Mouse (Mus musculus): ENCODE results near the gene Rpl21. TPM values are rescaled to one million over a fixed set of nuclear protein-coding genes. Genes with fewer than 3 reads are reported as not detected.

Rpl21 gene
- polyA plus RNA-seq (2012; rRNA removed), result 15.6 and 16.3 TPM in 2 replicates

- TF ChIP-seq CTCF (IDR thresholded peaks at IDR 0.05; ENCODE audit: extremely low read depth, insufficient read length, insufficient replicate concordance, low read depth, low read length) (no peak), POLR2A (IDR thresholded peaks at IDR 0.05; ENCODE audit: low read depth, low read length) (peak; percentile 90)
- H3K4me1 ChIP-seq (ENCODE audit: control insufficient read depth, insufficient read depth, insufficient read length, low read length), result peaks cover 3% of the 10 kb centered on the region; the same call in 1 of the 2 replicates
- H3K27ac ChIP-seq (ENCODE audit: insufficient read depth, low read depth, low read length), result peak within 1 kb of the TSS; percentile 71
- peaks cover 29% of the 10 kb centered on the region for H3K36me3 ChIP-seq (ENCODE audit: control insufficient read depth, insufficient read depth, low read length)
- under 1% methylated on average over 60 of the region's 60 CpGs for WGBS
- H3K27me3 ChIP-seq (ENCODE audit: control insufficient read depth, insufficient read depth, low read length), result no peaks in the 10 kb centered on the region
- H3K4me3 ChIP-seq (ENCODE audit: low read depth, low read length), result peak within 1 kb of the TSS; percentile 72
Measured at GRCm38 (mm10) chr5:146832769-146833448, at the start of gene Rpl21. Gene Rpl21 (plus strand): TSS chr5:146832890.

GRCm38 (mm10) chr5:146783300-146783699 is 49.4 kb upstream of the Rpl21 start:
- Histone ChIP-seq H3K4me3 (ENCODE audit: low read depth, low read length) (no peak overlapping the region), H3K27me3 (ENCODE audit: control insufficient read depth, insufficient read depth, low read length) (no peaks in the 10 kb centered on the region), H3K4me1 (ENCODE audit: control insufficient read depth, insufficient read depth, insufficient read length, low read length) (peaks cover 32% of the 10 kb centered on the region), H3K27ac (ENCODE audit: insufficient read depth, low read depth, low read length) (no peak overlapping the region), H3K36me3 (ENCODE audit: control insufficient read depth, insufficient read depth, low read length) (peaks cover 4% of the 10 kb centered on the region)
- 85% methylated on average over 10 of the region's 10 CpGs for WGBS
- TF ChIP-seq CTCF (IDR thresholded peaks at IDR 0.05; ENCODE audit: extremely low read depth, insufficient read length, insufficient replicate concordance, low read depth, low read length) (no peak), POLR2A (IDR thresholded peaks at IDR 0.05; ENCODE audit: low read depth, low read length) (no peak)

DNA sequence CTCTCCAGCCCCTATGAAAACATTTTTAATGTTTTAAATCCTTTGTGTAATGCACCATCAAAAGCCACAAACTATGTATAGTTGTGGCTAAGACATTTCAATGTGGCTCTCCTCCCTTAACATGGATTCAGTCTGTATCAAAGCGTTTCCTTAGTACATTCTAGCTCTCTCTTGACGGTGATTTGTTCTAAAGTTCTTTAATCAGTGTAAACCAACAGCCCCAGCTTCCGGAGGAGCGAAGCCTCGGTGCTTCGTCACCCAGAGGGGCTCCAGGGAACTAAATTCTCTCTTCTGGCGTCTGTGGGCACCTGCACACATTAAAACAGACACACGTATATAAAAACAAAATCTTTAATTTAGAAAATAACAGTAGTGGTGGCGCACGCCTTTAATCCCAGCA is 48.8 kb upstream of the Rpl21 start:
- 92% methylated on average over 10 of the region's 10 CpGs for WGBS
- Histone ChIP-seq H3K36me3 (ENCODE audit: control insufficient read depth, insufficient read depth, low read length) (peaks cover 4% of the 10 kb centered on the region), H3K27ac (ENCODE audit: insufficient read depth, low read depth, low read length) (no peak overlapping the region), H3K27me3 (ENCODE audit: control insufficient read depth, insufficient read depth, low read length) (no peaks in the 10 kb centered on the region), H3K4me3 (ENCODE audit: low read depth, low read length) (no peak overlapping the region), H3K4me1 (ENCODE audit: control insufficient read depth, insufficient read depth, insufficient read length, low read length) (peaks cover 33% of the 10 kb centered on the region)
- no peak for TF ChIP-seq CTCF (IDR thresholded peaks at IDR 0.05; ENCODE audit: extremely low read depth, insufficient read length, insufficient replicate concordance, low read depth, low read length)
- no peak for TF ChIP-seq POLR2A (IDR thresholded peaks at IDR 0.05; ENCODE audit: low read depth, low read length)

DNA sequence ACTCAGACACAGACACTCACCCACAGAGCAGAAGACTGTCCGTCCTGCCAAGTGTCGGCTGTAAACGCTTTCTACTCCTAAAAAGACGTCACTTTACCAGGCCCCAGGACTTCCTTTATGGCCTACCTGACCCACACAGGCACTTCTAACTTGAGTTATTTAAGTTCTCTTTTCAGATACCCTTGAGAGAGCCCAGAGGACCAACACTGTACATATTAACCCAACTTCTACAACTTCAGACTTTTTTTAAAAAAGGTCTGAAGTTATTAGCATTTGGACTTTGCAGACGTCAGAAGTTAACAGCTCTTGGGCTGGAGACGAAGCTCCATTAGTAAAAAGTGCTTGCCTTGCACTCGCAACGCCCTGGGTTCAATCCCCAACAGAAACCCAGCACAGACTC is 46.6 kb upstream of the Rpl21 start:
- H3K36me3 ChIP-seq (ENCODE audit: control insufficient read depth, insufficient read depth, low read length), result peaks cover 4% of the 10 kb centered on the region
- no peak overlapping the region for H3K27ac ChIP-seq (ENCODE audit: insufficient read depth, low read depth, low read length)
- no peak overlapping the region for H3K4me3 ChIP-seq (ENCODE audit: low read depth, low read length)
- 81% methylated on average over 8 of the region's 8 CpGs for WGBS
- H3K4me1 ChIP-seq (ENCODE audit: control insufficient read depth, insufficient read depth, insufficient read length, low read length), result peaks cover 30% of the 10 kb centered on the region
- H3K27me3 ChIP-seq (ENCODE audit: control insufficient read depth, insufficient read depth, low read length), result no peaks in the 10 kb centered on the region
- TF ChIP-seq POLR2A (IDR thresholded peaks at IDR 0.05; ENCODE audit: low read depth, low read length) (no peak), CTCF (IDR thresholded peaks at IDR 0.05; ENCODE audit: extremely low read depth, insufficient read length, insufficient replicate concordance, low read depth, low read length) (no peak)

GRCm38 (mm10) chr5:146789413-146789812 is 43.3 kb upstream of the Rpl21 start:
- Histone ChIP-seq H3K4me1 (ENCODE audit: control insufficient read depth, insufficient read depth, insufficient read length, low read length) (peaks cover 24% of the 10 kb centered on the region), H3K27ac (ENCODE audit: insufficient read depth, low read depth, low read length) (no peak overlapping the region)

DNA sequence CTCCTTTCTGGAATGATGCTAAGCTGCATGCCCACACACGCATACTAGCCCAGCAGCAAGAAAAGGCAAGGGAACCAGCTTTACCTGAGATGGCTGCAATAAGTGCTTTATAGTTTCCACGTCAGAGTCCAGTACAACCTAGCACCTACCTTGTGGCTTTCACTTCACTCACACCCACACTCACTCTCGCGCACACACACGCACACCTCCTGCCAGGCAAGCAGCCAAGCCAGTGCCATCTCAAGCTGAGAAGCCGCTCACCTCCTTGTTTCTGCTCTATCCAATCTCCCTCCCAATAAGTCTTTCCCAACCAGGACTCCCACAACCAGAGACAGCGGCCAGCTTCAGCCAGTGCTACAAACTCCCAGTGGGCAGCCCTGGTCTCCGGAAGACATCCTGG is 41.7 kb upstream of the Rpl21 start:
- Histone ChIP-seq H3K4me1 (ENCODE audit: control insufficient read depth, insufficient read depth, insufficient read length, low read length) (peaks cover 25% of the 10 kb centered on the region), H3K4me3 (ENCODE audit: low read depth, low read length) (peak overlapping the region; percentile 31), H3K27me3 (ENCODE audit: control insufficient read depth, insufficient read depth, low read length) (no peaks in the 10 kb centered on the region), H3K36me3 (ENCODE audit: control insufficient read depth, insufficient read depth, low read length) (no peaks in the 10 kb centered on the region), H3K27ac (ENCODE audit: insufficient read depth, low read depth, low read length) (peak overlapping the region; percentile 20; the same call in 1 of the 2 replicates)
- WGBS, result 45% methylated on average over 8 of the region's 8 CpGs
- TF ChIP-seq POLR2A (IDR thresholded peaks at IDR 0.05; ENCODE audit: low read depth, low read length) (no peak), CTCF (IDR thresholded peaks at IDR 0.05; ENCODE audit: extremely low read depth, insufficient read length, insufficient replicate concordance, low read depth, low read length) (no peak)

More at GRCm38 (mm10) chr5:146789413-146789812, 43.3 kb upstream of the Rpl21 start:
- TF ChIP-seq POLR2A (IDR thresholded peaks at IDR 0.05; ENCODE audit: low read depth, low read length) (no peak), CTCF (IDR thresholded peaks at IDR 0.05; ENCODE audit: extremely low read depth, insufficient read length, insufficient replicate concordance, low read depth, low read length) (no peak)
- no peak overlapping the region for H3K4me3 ChIP-seq (ENCODE audit: low read depth, low read length)
- no peaks in the 10 kb centered on the region for H3K27me3 ChIP-seq (ENCODE audit: control insufficient read depth, insufficient read depth, low read length)
- 67% methylated on average over 9 of the region's 9 CpGs for WGBS
- no peaks in the 10 kb centered on the region for H3K36me3 ChIP-seq (ENCODE audit: control insufficient read depth, insufficient read depth, low read length)

GRCm38 (mm10) chr5:146792140-146792791 is 40.4 kb upstream of the Rpl21 start:
- peak overlapping the region; percentile 44 for H3K4me3 ChIP-seq (ENCODE audit: low read depth, low read length)
- H3K4me1 ChIP-seq (ENCODE audit: control insufficient read depth, insufficient read depth, insufficient read length, low read length), result peaks cover 25% of the 10 kb centered on the region

More at GRCm38 (mm10) chr5:146792140-146792791, 40.4 kb upstream of the Rpl21 start:
- no peaks in the 10 kb centered on the region for H3K36me3 ChIP-seq (ENCODE audit: control insufficient read depth, insufficient read depth, low read length)
- 11% methylated on average over 7 of the region's 7 CpGs for WGBS
- H3K27me3 ChIP-seq (ENCODE audit: control insufficient read depth, insufficient read depth, low read length), result no peaks in the 10 kb centered on the region
- peak overlapping the region; percentile 80 for H3K27ac ChIP-seq (ENCODE audit: insufficient read depth, low read depth, low read length)
- no peak for TF ChIP-seq POLR2A (IDR thresholded peaks at IDR 0.05; ENCODE audit: low read depth, low read length)
- TF ChIP-seq CTCF (IDR thresholded peaks at IDR 0.05; ENCODE audit: extremely low read depth, insufficient read length, insufficient replicate concordance, low read depth, low read length), result no peak

Data from small intestine, adult 2 months (tissue).